Mouse (Mus musculus) intestine, embryonic 14.5 days (tissue): ENCODE results near the gene Rxra. TPM values are rescaled to one million over a fixed set of nuclear protein-coding genes. Genes with fewer than 3 reads are reported as not detected.

Experiments
- ATAC-seq: fragments of 200-750 bp; cut with Nextera tagmentation; replicated peaks from 2 replicates; pipeline ENCODE4 v1.8.0; 2017; ENCODE audit warnings: low read depth, moderate number of reproducible peaks, moderate TSS enrichment, moderate library complexity; ENCODE audit not compliant: low FRiP score, low TSS enrichment
- DNase-seq: peaks from one replicate; pipeline ENCODE4 v3.0.0-alpha.2; 2018; ENCODE audit warnings: low spot score
- H3K27ac ChIP-seq: fragments of 300-500 bp; sonication (generic); 2 replicates; pipeline ENCODE4 v1.5.1; 2014; ENCODE audit warnings: low read depth, mild to moderate bottlenecking, control low read depth
- H3K27me3 ChIP-seq: fragments of 300-500 bp; sonication (generic); replicated peaks from 2 replicates; pipeline ENCODE4 v1.6.1; 2014; ENCODE audit warnings: low read length, control low read depth; ENCODE audit not compliant: control insufficient read depth, insufficient read depth
- H3K36me3 ChIP-seq: fragments of 300-500 bp; sonication (generic); 2 replicates; pipeline ENCODE4 v1.6.1; 2014; ENCODE audit warnings: low read length, control low read depth; ENCODE audit not compliant: control insufficient read depth, insufficient read depth
- H3K4me1 ChIP-seq: fragments of 300-500 bp; sonication (generic); replicated peaks from 2 replicates; pipeline ENCODE4 v1.6.1; 2014; ENCODE audit warnings: low read length, control low read depth, mixed read lengths; ENCODE audit not compliant: control insufficient read depth, insufficient read depth
- H3K4me2 ChIP-seq: fragments of 300-500 bp; sonication (generic); 2 replicates; pipeline ENCODE4 v1.6.1; 2014; ENCODE audit warnings: low read length
- H3K4me3 ChIP-seq: fragments of 300-500 bp; sonication (generic); 2 replicates; pipeline ENCODE4 v1.5.1; 2014; ENCODE audit warnings: low read depth, low read length, control low read depth, mixed read lengths
- H3K9ac ChIP-seq: fragments of 300-500 bp; sonication (generic); 2 replicates; pipeline ENCODE4 v1.6.1; 2014; ENCODE audit warnings: mild to moderate bottlenecking, low read length
- H3K9me3 ChIP-seq: fragments of 300-500 bp; sonication (generic); 2 replicates; pipeline ENCODE4 v1.6.1; 2016; ENCODE audit warnings: low read length, control low read depth; ENCODE audit not compliant: control insufficient read depth
- WGBS: fragments of 180-500 bp; shearing (Covaris S2); extraction: QIAGEN DNeasy Blood & Tissue Kit; methylation state at CpG from one replicate; pipeline ENCODE4 v1.1.7; 2014; 5-methylcytosine and 5-hydroxymethylcytosine counted together
- polyA plus RNA-seq: library from polyadenylated mRNA; unstranded; fragments of >200 nt; fragmentation: Nextera tagmentation; extraction: Ambion mirVana; gene quantifications from 2 replicates; pipeline ENCODE4 v1.2.1, GENCODE M21; 2014

Rxra gene
- polyA plus RNA-seq, 1 experiment from 2014 or later, result 8.3 TPM

DNA sequence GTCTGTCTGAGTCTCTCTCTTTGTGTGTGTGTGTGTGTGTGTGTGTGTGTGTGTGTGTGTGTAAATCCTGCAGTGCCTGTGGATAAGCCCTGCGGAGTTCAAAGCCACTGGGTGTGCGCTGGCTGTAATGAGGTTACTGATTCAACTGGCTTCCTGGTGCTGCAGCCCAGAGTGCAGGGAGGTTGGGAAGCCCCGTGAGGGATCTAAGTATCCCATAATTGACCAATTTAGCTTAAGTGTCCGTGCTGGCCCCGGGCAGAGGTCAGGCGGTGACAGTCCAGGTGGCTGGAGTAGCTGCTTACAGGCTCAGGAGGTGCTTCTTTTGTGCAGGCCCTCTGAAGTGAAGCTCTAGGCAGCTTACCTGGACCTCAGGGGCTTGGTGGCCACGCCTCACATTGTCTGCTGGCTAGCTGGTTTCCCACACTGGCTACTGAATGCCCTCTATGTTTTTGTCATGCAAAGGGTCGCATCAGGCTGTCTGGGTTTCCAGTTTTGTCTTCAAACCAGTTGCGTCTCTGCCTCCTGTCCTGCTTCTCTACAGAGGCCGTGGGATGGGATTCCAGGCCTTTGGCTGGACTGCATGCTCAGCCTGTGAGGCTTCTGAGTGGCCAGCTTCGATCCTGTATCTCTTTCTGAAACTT is 7.9 kb downstream of the Rxra start:
- H3K4me2 ChIP-seq, result no peak overlapping the region
- ATAC-seq, result no peak
- no peak for DNase-seq
- no peak overlapping the region for H3K4me3 ChIP-seq
- H3K9me3 ChIP-seq, result no peaks in the 10 kb centered on the region
- H3K9ac ChIP-seq, result no peak overlapping the region
- H3K36me3 ChIP-seq, result no peaks in the 10 kb centered on the region
- H3K4me1 ChIP-seq, result peaks cover 49% of the 10 kb centered on the region
- H3K27me3 ChIP-seq, result no peaks in the 10 kb centered on the region
- H3K27ac ChIP-seq, result no peak overlapping the region
- 52% methylated on average over 9 of the region's 11 CpGs for WGBS

DNA sequence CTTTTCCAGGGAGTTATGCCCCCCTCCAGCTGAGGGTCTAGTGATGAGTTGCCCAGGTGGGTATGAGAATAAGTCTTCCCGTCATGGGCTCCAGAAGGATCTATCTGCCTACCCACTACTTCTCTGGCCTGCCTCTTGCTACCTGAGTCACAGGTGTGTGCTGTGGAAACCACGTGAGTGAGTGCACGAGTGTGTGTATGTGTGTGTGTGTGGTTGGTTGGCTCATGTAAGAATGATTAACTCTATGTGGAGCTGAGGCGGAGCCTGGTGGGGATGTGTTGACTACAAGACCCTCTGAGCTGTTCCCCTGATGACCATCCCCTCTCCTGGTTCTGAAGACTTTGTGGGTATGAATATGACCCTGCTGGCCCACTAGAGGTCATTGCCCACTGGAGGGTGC is 9.7 kb downstream of the Rxra start:
- no peak overlapping the region for H3K4me3 ChIP-seq
- ATAC-seq (no peak), DNase-seq (no peak)
- no peaks in the 10 kb centered on the region for H3K27me3 ChIP-seq
- WGBS, result 89% methylated on average over 4 of the region's 4 CpGs
- H3K36me3 ChIP-seq, result no peaks in the 10 kb centered on the region
- no peak overlapping the region for H3K4me2 ChIP-seq
- no peak overlapping the region for H3K27ac ChIP-seq
- H3K9ac ChIP-seq, result no peak overlapping the region
- no peaks in the 10 kb centered on the region for H3K9me3 ChIP-seq
- peaks cover 31% of the 10 kb centered on the region for H3K4me1 ChIP-seq

GRCm38 (mm10) chr2:27686335-27686734 is 10.1 kb downstream of the Rxra start:
- ATAC-seq (no peak), DNase-seq (no peak)
- H3K4me1 ChIP-seq, result peaks cover 29% of the 10 kb centered on the region
- no peak overlapping the region for H3K4me2 ChIP-seq
- H3K36me3 ChIP-seq, result no peaks in the 10 kb centered on the region
- 93% methylated on average over 2 of the region's 2 CpGs for WGBS
- no peaks in the 10 kb centered on the region for H3K27me3 ChIP-seq
- no peaks in the 10 kb centered on the region for H3K9me3 ChIP-seq
- H3K27ac ChIP-seq, result no peak overlapping the region
- no peak overlapping the region for H3K4me3 ChIP-seq
- no peak overlapping the region for H3K9ac ChIP-seq

DNA sequence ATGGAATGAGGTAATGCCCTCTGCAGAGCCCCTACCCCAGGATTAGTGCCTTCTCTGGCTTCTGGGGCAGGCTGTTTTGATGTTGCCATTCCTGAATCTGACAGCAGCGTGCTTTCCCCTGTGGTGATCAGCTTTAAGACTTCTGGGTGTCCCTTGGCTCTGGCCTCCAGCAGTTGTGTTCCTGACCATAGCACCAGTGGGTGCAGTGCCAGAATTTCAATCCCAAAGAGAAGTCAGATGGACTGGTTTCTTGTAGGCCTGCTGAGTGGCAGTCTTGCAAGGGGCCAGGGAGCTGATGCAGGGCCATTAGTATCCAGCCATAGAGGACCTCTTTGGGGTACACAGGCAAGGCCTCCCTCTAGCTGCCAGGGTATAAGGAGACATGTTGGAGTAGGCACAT is 10.8 kb downstream of the Rxra start:
- no peak overlapping the region for H3K27ac ChIP-seq
- no peak overlapping the region for H3K9ac ChIP-seq
- H3K4me3 ChIP-seq, result no peak overlapping the region
- H3K27me3 ChIP-seq, result no peaks in the 10 kb centered on the region
- H3K4me1 ChIP-seq, result peaks cover 22% of the 10 kb centered on the region
- DNase-seq (no peak), ATAC-seq (no peak)
- H3K4me2 ChIP-seq, result no peak overlapping the region
- no peaks in the 10 kb centered on the region for H3K9me3 ChIP-seq
- H3K36me3 ChIP-seq, result no peaks in the 10 kb centered on the region
- 23% methylated on average over 1 of the region's 1 CpGs for WGBS

DNA sequence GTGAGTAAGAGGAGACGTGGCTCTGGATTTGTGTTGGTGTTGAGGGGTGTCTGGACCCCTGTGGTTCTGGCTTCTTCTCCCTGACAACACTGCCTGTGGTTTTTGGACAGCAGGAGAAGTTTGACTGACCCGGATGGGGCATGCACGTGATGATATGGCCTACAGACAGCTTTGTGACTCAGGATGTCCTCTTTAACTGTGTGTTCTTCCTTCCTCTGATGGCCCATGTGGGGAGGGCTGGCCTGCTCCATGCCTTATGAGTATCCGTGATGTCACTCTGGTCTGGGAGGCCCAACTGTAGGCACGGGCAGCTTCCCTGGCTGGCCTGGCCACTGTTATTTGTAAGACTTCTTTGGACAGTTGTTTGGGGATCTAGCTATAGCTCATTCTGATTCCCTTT is 11.7 kb downstream of the Rxra start:
- DNase-seq (no peak), ATAC-seq (no peak)
- Histone ChIP-seq H3K27me3 (no peaks in the 10 kb centered on the region), H3K4me2 (no peak overlapping the region), H3K9ac (no peak overlapping the region), H3K9me3 (no peaks in the 10 kb centered on the region), H3K4me1 (peaks cover 25% of the 10 kb centered on the region), H3K36me3 (no peaks in the 10 kb centered on the region), H3K4me3 (no peak overlapping the region), H3K27ac (no peak overlapping the region)
- 70% methylated on average over 5 of the region's 5 CpGs for WGBS

DNA sequence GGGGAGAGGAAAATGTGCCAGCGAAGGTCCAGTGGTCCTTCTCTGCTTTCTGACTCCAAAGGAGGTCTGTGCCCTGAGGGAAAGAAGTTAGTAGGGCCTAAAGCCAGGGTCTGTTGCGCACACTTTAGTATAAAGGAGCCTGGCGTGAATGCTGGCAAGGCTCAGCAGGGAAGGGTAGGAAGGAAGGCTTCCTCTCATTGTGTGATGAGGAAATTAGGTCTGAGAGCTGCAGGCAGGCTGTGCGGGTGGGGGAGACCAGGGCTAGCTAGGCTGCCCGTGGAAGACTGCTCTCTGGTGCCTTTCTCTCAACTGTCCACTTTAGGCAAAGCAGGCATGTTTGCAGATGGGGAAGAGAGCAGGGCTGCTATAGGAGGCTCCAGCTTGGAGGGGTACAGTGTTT is 14.5 kb downstream of the Rxra start:
- WGBS, result 52% methylated on average over 5 of the region's 5 CpGs
- H3K36me3 ChIP-seq, result no peaks in the 10 kb centered on the region
- H3K27me3 ChIP-seq, result no peaks in the 10 kb centered on the region
- H3K9me3 ChIP-seq, result no peaks in the 10 kb centered on the region
- no peak for ATAC-seq
- peaks cover 30% of the 10 kb centered on the region for H3K4me1 ChIP-seq
- no peak overlapping the region for H3K4me3 ChIP-seq
- DNase-seq, result no peak
- no peak overlapping the region for H3K9ac ChIP-seq
- H3K27ac ChIP-seq, result peak overlapping the region; percentile 33
- no peak overlapping the region for H3K4me2 ChIP-seq

DNA sequence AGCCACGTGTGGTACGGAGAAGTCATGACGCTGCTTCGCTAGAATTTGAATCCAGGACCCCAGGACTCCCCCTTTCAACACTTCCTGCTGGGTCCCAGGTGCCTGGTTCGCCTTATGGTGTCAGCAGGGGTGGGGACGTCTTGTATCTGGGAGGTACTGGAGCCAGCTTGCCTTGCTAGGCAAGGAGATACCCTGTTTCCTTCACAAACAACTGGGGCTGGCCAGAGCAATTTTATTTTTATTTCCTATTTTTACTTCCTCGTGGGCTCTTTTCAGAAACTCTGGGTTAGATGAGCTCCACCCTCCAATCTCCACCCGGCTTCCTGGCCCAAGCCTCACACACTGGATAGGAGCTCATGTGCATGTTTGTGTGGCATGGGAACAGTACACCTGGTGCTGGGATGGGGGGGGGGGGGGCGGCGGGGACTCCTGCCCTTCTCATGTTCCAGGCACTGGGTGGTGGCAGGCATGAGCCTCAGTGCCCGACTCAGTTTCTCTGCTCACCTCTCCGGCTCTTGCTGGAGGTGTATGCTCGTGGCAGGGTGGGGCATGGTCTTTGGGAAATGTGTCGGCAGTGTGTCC is 15.0 kb downstream of the Rxra start:
- Histone ChIP-seq H3K9me3 (no peaks in the 10 kb centered on the region), H3K27me3 (no peaks in the 10 kb centered on the region), H3K4me2 (no peak overlapping the region), H3K36me3 (no peaks in the 10 kb centered on the region), H3K27ac (peak overlapping the region; percentile 33), H3K9ac (no peak overlapping the region), H3K4me1 (peaks cover 28% of the 10 kb centered on the region), H3K4me3 (no peak overlapping the region)
- 71% methylated on average over 14 of the region's 14 CpGs for WGBS
- no peak for DNase-seq
- ATAC-seq, result no peak

DNA sequence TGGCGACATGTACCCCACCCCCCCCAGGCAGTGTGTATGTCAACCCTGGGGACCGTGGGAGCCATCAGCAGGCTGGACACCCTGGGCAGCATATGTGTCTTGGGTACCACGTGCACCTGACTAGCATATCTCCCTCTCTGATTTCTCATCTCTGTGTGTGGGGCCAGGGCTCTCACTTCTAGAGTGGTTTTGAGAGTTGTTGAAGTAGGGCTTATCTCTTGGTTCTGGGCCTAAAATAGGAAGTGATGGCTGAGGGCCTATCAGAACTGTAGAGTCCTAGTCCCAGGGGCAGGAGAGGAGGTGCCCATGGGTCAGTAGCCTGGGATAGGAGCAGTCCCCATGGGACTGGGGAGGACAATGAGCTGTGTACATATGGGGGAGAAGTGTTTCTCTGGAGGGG is 16.4 kb downstream of the Rxra start:
- Histone ChIP-seq H3K9ac (no peak overlapping the region), H3K4me3 (no peak overlapping the region), H3K27ac (no peak overlapping the region), H3K4me2 (no peak overlapping the region), H3K36me3 (no peaks in the 10 kb centered on the region), H3K9me3 (no peaks in the 10 kb centered on the region), H3K4me1 (peaks cover 35% of the 10 kb centered on the region), H3K27me3 (no peaks in the 10 kb centered on the region)
- ATAC-seq (no peak), DNase-seq (no peak)
- WGBS, result 90% methylated on average over 3 of the region's 3 CpGs

- no peak overlapping the region for H3K4me3 ChIP-seq
- H3K4me2 ChIP-seq, result no peak overlapping the region
- no peak overlapping the region for H3K9ac ChIP-seq
- no peaks in the 10 kb centered on the region for H3K27me3 ChIP-seq
- H3K9me3 ChIP-seq, result no peaks in the 10 kb centered on the region
- no peak for DNase-seq
- peaks cover 43% of the 10 kb centered on the region for H3K4me1 ChIP-seq
- WGBS, result 83% methylated on average over 6 of the region's 6 CpGs
- H3K36me3 ChIP-seq, result no peaks in the 10 kb centered on the region
- ATAC-seq, result no peak
- H3K27ac ChIP-seq, result no peak overlapping the region
Observed at GRCm38 (mm10) chr2:27693684-27694083, 17.4 kb downstream of the Rxra start.
